Mouse (Mus musculus) megakaryocyte, embryonic 14.5 days (primary cell): Measurements from ENCODE around the gene Ifitm2. TPM values are rescaled to one million over a fixed set of nuclear protein-coding genes. Genes with fewer than 3 reads are reported as not detected.

Source experiments
- H3K27me3 ChIP-seq: replicated peaks from 2 replicates; pipeline ENCODE3; 2012; ENCODE audit warnings: inconsistent platforms
- H3K36me3 ChIP-seq: replicated peaks from 2 replicates; pipeline ENCODE3; 2012; ENCODE audit warnings: low read length, inconsistent platforms, mixed read lengths
- H3K4me1 ChIP-seq: 2 replicates; pipeline ENCODE4 v1.6.1; 2012; ENCODE audit warnings: inconsistent platforms
- H3K4me3 ChIP-seq: replicated peaks from 2 replicates; pipeline ENCODE3; 2012; ENCODE audit warnings: moderate library complexity, mild to moderate bottlenecking, inconsistent platforms
- H3K9me3 ChIP-seq: 2 replicates; pipeline ENCODE4 v1.6.1; 2012; ENCODE audit warnings: inconsistent platforms
- FLI1 ChIP-seq: IDR thresholded peaks from 2 replicates; pipeline ENCODE4 v1.6.1; 2012; ENCODE audit warnings: low read length, inconsistent platforms, mixed read lengths
- GATA1 ChIP-seq: IDR thresholded peaks from 3 replicates; pipeline ENCODE4 v1.6.1; 2012; ENCODE audit warnings: mixed read lengths, low read length, inconsistent platforms, borderline replicate concordance
- polyA plus RNA-seq: library from polyadenylated mRNA; stranded (reverse); fragments of >175 nt; gene quantifications from 2 replicates; pipeline ENCODE4 v1.2.3, GENCODE M21; 2012; ENCODE audit warnings: low replicate concordance; ENCODE audit not compliant: insufficient read depth

The Ifitm2 gene
- polyA plus RNA-seq, 1 experiment = 722 TPM

- Histone ChIP-seq H3K4me3 (peak overlapping the region; percentile 16), H3K36me3 (peaks cover 86% of the 10 kb centered on the region), H3K9me3 (no peaks in the 10 kb centered on the region), H3K4me1 (peaks cover 97% of the 10 kb centered on the region), H3K27me3 (no peaks in the 10 kb centered on the region)
- TF ChIP-seq FLI1 (no peak), GATA1 (no peak)
Observed at GRCm38 (mm10) chr7:140946311-140946710, 9.5 kb downstream of the Ifitm2 start.

- Histone ChIP-seq H3K27me3 (no peaks in the 10 kb centered on the region), H3K9me3 (no peaks in the 10 kb centered on the region), H3K36me3 (peaks cover 76% of the 10 kb centered on the region), H3K4me1 (peaks cover 97% of the 10 kb centered on the region), H3K4me3 (no peak overlapping the region)
- TF ChIP-seq FLI1 = no peak
- no peak for TF ChIP-seq GATA1
Observed at GRCm38 (mm10) chr7:140945247-140945646, 10.5 kb downstream of the Ifitm2 start.

- H3K36me3 ChIP-seq = peaks cover 66% of the 10 kb centered on the region
- TF ChIP-seq GATA1 (no peak), FLI1 (no peak)
- H3K4me1 ChIP-seq = peaks cover 97% of the 10 kb centered on the region
- H3K4me3 ChIP-seq = no peak overlapping the region
- H3K27me3 ChIP-seq = no peaks in the 10 kb centered on the region
- no peaks in the 10 kb centered on the region for H3K9me3 ChIP-seq
Observed at GRCm38 (mm10) chr7:140944236-140944635, 11.6 kb downstream of the Ifitm2 start.

GRCm38 (mm10) chr7:140943356-140943755 is 12.4 kb downstream of the Ifitm2 start:
- Histone ChIP-seq H3K36me3 (peaks cover 57% of the 10 kb centered on the region), H3K27me3 (no peaks in the 10 kb centered on the region), H3K4me1 (peaks cover 96% of the 10 kb centered on the region)

GRCm38 (mm10) chr7:140942811-140943210 is 13.0 kb downstream of the Ifitm2 start:
- Histone ChIP-seq H3K27me3 (no peaks in the 10 kb centered on the region), H3K9me3 (no peaks in the 10 kb centered on the region), H3K4me1 (peaks cover 91% of the 10 kb centered on the region), H3K4me3 (peak overlapping the region; percentile 51), H3K36me3 (peaks cover 51% of the 10 kb centered on the region)
- TF ChIP-seq FLI1 (no peak), GATA1 (no peak)

More at GRCm38 (mm10) chr7:140943356-140943755, 12.4 kb downstream of the Ifitm2 start:
- Histone ChIP-seq H3K4me3 (peak overlapping the region; percentile 5), H3K9me3 (no peaks in the 10 kb centered on the region)
- TF ChIP-seq GATA1 = no peak
- TF ChIP-seq FLI1 = no peak

- peaks cover 86% of the 10 kb centered on the region for H3K4me1 ChIP-seq
- TF ChIP-seq FLI1 = no peak
- no peak for TF ChIP-seq GATA1
- H3K36me3 ChIP-seq = peaks cover 47% of the 10 kb centered on the region
Observed at GRCm38 (mm10) chr7:140942341-140942740, 13.4 kb downstream of the Ifitm2 start.

GRCm38 (mm10) chr7:140941222-140942051 is 14.3 kb downstream of the Ifitm2 start, which contains the start of gene Pgghg:
Gene Pgghg, plus strand, starts transcription at chr7:140941391.
- TF ChIP-seq GATA1 (no peak), FLI1 (no peak)
- Histone ChIP-seq H3K4me1 (peaks cover 77% of the 10 kb centered on the region), H3K36me3 (peaks cover 38% of the 10 kb centered on the region), H3K9me3 (no peaks in the 10 kb centered on the region), H3K27me3 (no peaks in the 10 kb centered on the region), H3K4me3 (peak within 1 kb of the TSS; percentile 93)

More at GRCm38 (mm10) chr7:140942341-140942740, 13.4 kb downstream of the Ifitm2 start:
- H3K4me3 ChIP-seq = peak overlapping the region; percentile 93
- H3K27me3 ChIP-seq = no peaks in the 10 kb centered on the region
- H3K9me3 ChIP-seq = no peaks in the 10 kb centered on the region

- Histone ChIP-seq H3K36me3 (peaks cover 21% of the 10 kb centered on the region), H3K4me1 (peaks cover 67% of the 10 kb centered on the region), H3K27me3 (no peaks in the 10 kb centered on the region), H3K4me3 (no peak overlapping the region), H3K9me3 (no peaks in the 10 kb centered on the region)
- TF ChIP-seq FLI1 (no peak), GATA1 (no peak)
Observed at GRCm38 (mm10) chr7:140939669-140940171, 16.1 kb downstream of the Ifitm2 start.

- H3K4me1 ChIP-seq = peaks cover 58% of the 10 kb centered on the region
- TF ChIP-seq FLI1 = no peak
- TF ChIP-seq GATA1 = no peak
- peaks cover 12% of the 10 kb centered on the region for H3K36me3 ChIP-seq
- no peak overlapping the region for H3K4me3 ChIP-seq
- H3K9me3 ChIP-seq = no peaks in the 10 kb centered on the region
- H3K27me3 ChIP-seq = no peaks in the 10 kb centered on the region
Observed at GRCm38 (mm10) chr7:140938896-140939295, 16.9 kb downstream of the Ifitm2 start.

GRCm38 (mm10) chr7:140938436-140938835 is 17.4 kb downstream of the Ifitm2 start:
- peaks cover 54% of the 10 kb centered on the region for H3K4me1 ChIP-seq
- H3K27me3 ChIP-seq = no peaks in the 10 kb centered on the region
- H3K9me3 ChIP-seq = no peaks in the 10 kb centered on the region
- H3K4me3 ChIP-seq = no peak overlapping the region
- peaks cover 8% of the 10 kb centered on the region for H3K36me3 ChIP-seq
- TF ChIP-seq FLI1 (no peak), GATA1 (no peak)
